Mouse (Mus musculus) MN1 (cell line): ENCODE results near the gene Nmnat2.

ENCODE experiments used
- DNase-seq: peaks from one replicate; pipeline ENCODE4 v3.0.0-alpha.2; 2016; ENCODE audit warnings: low spot score

The Nmnat2 gene

GRCm38 (mm10) chr1:152983416-152983815, 28.6 kb downstream of the Nmnat2 start:
- no peak for DNase-seq

- DNase-seq: peak; percentile 68
These were observed 32.2 kb downstream of the Nmnat2 start for GRCm38 (mm10) chr1:152986981-152987380.

DNA sequence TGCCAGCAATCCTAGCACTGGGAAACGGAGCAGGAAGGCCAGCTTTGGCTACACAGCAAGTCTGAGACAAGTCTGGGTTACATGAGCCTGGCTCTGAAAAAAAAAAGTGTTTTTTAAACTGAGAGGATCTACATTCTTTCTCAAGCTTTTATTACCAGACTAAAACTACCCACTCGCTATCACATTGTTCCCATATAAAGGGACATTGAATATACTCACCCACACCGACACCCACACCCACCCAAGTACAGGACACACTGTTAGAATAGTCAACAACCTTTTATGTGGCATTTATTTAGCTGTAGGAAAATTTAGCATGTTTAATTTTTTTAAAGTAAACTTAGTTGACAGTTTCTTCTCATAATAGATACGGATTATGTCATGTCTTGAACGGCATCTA, 35.3 kb downstream of the Nmnat2 start:
- DNase-seq: no peak

DNA sequence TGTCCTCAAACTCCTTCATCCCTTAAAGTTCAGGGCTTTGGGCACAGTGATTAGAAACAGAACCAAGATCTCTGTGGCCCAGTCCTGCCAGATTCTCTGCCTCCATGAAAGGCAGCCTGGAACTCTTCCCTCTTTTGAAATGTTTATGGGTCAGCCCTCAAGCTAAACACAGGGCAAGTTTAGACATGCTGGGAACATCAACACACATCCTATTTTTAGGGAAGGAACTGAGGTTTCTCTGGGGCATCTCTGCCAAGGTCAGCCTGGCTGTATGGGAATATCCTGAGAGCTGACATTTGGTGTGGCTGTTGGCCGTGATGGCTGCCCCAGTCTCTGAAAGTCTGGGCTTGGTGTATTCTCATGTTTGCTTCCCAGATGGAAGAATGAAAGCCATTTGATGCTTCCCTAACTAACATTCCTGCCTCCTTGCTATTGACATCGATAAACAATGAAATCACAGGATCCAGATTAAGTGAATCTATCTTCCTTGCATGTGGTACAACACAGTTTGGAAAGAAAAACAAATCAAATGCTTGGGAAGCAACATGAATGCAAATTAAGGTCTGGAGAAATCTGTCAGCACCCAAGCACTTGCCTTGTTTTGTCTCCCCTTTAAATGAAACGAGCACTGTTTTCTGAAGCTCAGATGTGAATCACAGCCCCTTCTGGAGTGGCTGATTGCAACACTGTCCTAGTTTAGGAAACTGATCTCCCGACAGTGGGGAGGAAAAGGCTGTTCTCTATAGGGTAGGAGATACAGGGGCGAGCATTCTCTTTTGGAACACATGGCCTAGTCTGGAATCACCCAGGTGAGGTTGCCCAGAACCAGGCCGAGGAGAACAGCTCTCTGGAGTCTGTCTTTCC, 37.7 kb downstream of the Nmnat2 start:
- DNase-seq: no peak

- DNase-seq: no peak
These were observed 39.0 kb downstream of the Nmnat2 start for GRCm38 (mm10) chr1:152993803-152994202.

GRCm38 (mm10) chr1:152999983-153000382, 45.2 kb downstream of the Nmnat2 start:
- DNase-seq: no peak

DNA sequence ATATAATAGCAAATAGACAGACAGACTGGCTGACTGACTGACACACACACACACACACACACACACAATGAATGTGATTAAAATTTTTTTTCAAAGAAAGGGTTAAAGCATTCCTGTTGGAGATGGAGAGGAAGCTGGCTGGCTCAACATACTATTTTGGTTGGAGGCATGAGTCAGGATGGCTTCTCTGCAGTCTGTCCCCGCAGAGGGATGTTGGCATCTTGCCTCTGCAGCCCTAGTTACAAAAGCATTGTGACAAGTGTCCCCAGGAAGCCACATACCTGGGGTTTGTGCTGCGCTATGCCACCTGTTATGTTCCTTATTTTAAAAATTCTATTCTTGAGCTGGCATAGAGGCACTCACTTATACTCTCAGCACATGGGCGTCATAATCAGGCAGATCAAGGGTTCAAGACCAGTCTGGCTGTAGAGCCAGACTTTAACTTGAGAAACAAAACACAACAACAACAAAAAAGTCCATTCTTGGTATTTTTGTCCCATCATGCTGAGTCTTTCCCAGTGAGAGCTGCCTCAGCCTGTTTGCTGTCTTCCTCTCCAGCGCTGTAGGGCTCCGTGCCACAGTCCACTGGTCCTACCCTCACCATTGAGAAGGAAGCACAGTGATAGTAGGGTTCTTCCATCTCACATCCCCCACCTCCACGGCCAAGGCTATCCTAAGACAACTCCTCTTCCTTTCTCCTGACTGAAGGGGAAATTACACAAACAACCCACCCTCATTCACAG, 45.9 kb downstream of the Nmnat2 start:
- no peak for DNase-seq

GRCm38 (mm10) chr1:153002295-153003050, 47.7 kb downstream of the Nmnat2 start:
- DNase-seq: no peak

DNA sequence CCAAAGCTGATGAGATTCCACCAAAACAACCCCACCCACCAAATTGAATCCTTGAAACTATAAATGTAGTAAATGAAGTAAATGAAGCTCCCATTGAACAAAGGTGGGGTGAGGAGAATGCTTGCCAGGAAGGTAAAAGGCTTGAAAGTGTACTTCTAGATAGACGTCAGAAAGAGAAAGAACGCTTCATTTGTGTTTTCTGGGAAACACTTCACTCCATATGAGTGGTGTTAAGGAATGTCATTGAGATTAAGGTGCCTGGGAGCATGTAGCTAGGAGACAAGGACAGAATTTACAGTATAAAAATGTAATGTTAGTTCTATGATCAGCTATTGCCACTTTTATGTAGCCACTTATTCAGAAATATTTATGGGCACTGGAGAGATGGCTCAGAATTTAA, 49.7 kb downstream of the Nmnat2 start:
- DNase-seq: no peak

DNA sequence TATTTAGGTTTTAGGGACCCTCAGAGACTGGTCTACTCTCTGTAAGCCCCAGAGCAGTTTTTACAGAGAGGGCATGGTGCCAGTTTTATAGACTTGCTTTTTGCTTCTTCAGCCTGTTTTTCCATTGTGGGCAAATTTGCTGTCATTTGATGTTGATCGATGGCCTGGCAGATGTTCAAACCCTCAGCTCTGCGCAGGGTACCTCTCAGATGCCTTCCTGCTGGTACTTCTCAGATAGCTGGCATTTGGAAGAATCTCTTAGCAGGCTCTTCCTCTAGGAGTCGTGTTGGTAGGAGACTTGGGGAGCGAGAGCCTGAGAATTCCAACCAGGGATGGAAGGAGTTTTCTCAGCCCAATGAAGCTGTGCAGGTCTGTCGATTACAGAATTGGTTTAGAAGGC, 51.3 kb downstream of the Nmnat2 start:
- peak; percentile 40 for DNase-seq

DNA sequence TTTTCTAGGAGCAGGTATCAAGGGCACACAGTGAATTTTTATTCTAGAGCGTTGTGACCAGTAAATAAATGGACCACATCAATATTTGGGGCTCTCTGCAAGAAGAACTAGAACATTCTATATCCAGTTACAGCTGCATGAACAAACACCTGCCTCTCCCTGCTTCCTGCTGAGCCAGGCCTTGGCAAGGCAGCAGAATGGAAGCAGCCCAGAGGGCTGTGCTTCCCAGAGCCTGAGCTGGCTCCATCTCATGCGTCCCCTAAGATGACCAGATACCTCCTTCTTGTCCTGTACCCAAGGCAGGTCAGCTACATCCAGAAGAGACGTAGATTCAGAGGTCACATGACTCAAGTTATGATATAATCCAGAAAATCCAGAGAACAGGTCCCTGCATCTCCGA, 52.0 kb downstream of the Nmnat2 start:
- DNase-seq: no peak

DNA sequence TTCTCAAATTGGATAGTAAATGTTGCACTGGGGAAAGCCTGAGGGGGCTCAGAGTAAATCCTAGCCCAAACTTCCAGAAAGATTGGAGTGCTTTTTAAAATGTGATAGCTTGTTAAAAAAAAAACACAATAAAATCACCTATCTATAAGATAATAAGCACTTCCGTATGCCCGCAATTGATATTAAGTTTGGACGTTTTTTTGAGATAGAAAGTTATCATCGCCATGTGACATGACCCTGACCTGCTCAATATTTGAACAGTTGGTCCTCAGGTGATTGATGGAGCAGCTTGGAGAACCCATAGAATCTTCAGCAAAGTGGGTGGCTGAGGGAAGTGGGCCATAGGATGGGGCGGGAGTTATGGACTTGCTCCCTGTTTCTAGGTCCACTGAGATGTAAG, 52.5 kb downstream of the Nmnat2 start:
- DNase-seq: no peak

DNA sequence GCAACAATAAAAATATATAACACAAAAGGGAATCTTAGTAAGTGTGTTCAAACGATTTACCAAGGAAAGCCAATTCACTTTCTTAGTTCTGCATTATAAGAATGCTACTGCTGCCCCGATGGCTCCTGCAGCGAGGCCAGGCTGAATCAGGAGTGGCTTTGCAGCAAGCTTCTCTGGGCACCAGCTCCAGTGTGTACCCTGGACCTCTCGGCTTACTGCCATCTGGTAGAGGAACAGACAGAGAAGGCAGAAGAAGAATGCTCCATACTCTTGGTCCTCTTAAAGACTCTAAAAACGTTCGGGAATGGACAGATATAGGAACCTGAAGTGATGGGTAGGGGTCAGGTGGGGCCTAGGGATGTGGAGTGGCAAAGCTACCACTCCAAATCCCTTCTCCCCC, 53.0 kb downstream of the Nmnat2 start:
- no peak for DNase-seq

GRCm38 (mm10) chr1:153009338-153009737, 54.5 kb downstream of the Nmnat2 start:
- no peak for DNase-seq

DNA sequence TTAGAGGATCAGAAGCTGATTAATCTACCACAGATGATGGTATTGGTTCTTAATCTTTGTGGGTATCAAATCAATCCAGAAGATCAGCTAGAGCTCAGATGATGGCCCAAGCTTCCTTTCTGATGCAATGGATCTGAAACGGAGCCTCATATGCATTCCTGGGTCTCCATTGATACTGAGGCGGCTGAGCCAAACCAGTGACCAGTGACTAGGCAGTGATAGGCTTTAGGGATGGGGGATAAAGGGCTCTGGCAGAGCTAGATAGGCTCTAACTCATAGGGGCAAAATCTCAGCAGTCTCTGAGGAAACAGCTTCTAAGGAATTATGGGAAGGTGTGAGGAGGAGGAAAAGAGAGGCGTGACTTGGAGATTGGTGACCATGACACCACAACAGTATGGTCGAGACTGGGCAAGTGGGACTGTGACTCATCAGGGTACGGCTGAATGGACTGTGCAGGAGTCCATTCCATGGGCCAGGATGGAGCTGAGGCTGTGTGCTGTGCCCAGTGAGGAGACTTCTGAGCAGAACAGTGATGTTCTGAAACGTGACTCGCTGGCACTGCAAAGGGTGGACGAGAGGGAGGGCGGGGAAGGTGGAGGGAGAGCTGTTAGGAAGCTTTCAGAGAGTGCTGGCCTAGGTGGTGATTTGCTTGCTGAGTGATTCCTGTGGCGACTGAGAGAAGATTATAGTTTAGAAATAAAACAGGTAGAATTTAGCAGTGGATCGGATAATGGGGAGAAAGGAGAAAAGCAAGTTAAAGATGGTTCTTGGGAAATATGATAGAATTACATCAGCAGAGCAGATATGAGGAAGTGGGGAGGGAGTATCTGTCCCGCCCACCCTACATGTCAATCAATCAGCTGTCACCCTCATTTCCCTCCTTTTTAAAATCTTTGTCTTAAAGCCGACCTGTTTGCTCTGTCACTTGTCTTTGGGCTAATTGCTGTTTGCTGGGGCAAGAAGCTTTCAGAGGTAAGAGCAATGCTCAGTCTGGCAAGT, 55.9 kb downstream of the Nmnat2 start:
- DNase-seq: peak; percentile 62

GRCm38 (mm10) chr1:153011544-153011943, 56.8 kb downstream of the Nmnat2 start:
- peak; percentile 37 for DNase-seq

- DNase-seq: no peak
These were observed 58.9 kb downstream of the Nmnat2 start for GRCm38 (mm10) chr1:153013541-153014288.

- no peak for DNase-seq
These were observed 59.8 kb downstream of the Nmnat2 start for GRCm38 (mm10) chr1:153014431-153015186.

GRCm38 (mm10) chr1:153016465-153017163, 61.8 kb downstream of the Nmnat2 start:
- no peak for DNase-seq
